Mouse (Mus musculus) embryonic facial prominence, embryonic 11.5 days (tissue): ENCODE measurements at regions not wholly inside any gene's neighbourhood (a gene's known extent, or its start where the extent isn't known, plus 50 kb on each side); places are given as distances from the start of the nearest gene placed in this dataset.

Experiments used
- ATAC-seq: fragments of 200-750 bp; cut with Nextera tagmentation; replicated peaks from 2 replicates; pipeline ENCODE4 v1.8.0; 2017; ENCODE audit warnings: low read depth; ENCODE audit not compliant: insufficient number of reproducible peaks, low FRiP score, low TSS enrichment
- DNase-seq: peaks from one replicate; pipeline ENCODE4 v3.0.0-alpha.2; 2015; ENCODE audit warnings: low spot score
- H3K27ac ChIP-seq: fragments of 300-500 bp; sonication (generic); replicated peaks from 2 replicates; pipeline ENCODE4 v1.5.1; 2014; ENCODE audit warnings: mild to moderate bottlenecking, low read depth, low read length, control low read depth
- H3K27me3 ChIP-seq: fragments of 300-500 bp; sonication (generic); 2 replicates; pipeline ENCODE4 v1.6.1; 2014; ENCODE audit warnings: mild to moderate bottlenecking, low read length, moderate library complexity, mixed read lengths; ENCODE audit not compliant: control insufficient read depth, insufficient read depth
- H3K36me3 ChIP-seq: fragments of 300-500 bp; sonication (generic); replicated peaks from 2 replicates; pipeline ENCODE4 v1.6.1; 2014; ENCODE audit warnings: low read depth, mild to moderate bottlenecking, low read length, moderate library complexity, mixed read lengths; ENCODE audit not compliant: control insufficient read depth, insufficient read depth
- H3K4me1 ChIP-seq: fragments of 300-500 bp; sonication (generic); 2 replicates; pipeline ENCODE4 v1.6.1; 2014; ENCODE audit warnings: low read length, mixed read lengths; ENCODE audit not compliant: control insufficient read depth, insufficient read depth
- H3K4me2 ChIP-seq: fragments of 300-500 bp; sonication (generic); 2 replicates; pipeline ENCODE4 v1.6.1; 2014; ENCODE audit warnings: low read depth, mild to moderate bottlenecking, control low read depth, low read length, moderate library complexity
- H3K4me3 ChIP-seq: fragments of 300-500 bp; sonication (generic); 2 replicates; pipeline ENCODE4 v1.5.1; 2014; ENCODE audit warnings: low read depth, low read length, control low read depth
- H3K9ac ChIP-seq: fragments of 300-500 bp; sonication (generic); replicated peaks from 2 replicates; pipeline ENCODE4 v1.6.1; 2014; ENCODE audit warnings: mild to moderate bottlenecking, control low read depth, low read length
- H3K9me3 ChIP-seq: fragments of 300-500 bp; sonication (generic); replicated peaks from 2 replicates; pipeline ENCODE4 v1.6.1; 2016; ENCODE audit warnings: mild to moderate bottlenecking, low read length, inconsistent platforms, mixed read lengths; ENCODE audit not compliant: control insufficient read depth
- WGBS: fragments of 180-500 bp; shearing (Covaris S2); extraction: QIAGEN DNeasy Blood & Tissue Kit; methylation state at CpG from one replicate; pipeline ENCODE4 v1.1.7; 2014; 5-methylcytosine and 5-hydroxymethylcytosine counted together

- no peak for ATAC-seq
- DNase-seq, result no peak
- no peak overlapping the region for H3K27ac ChIP-seq
- H3K27me3 ChIP-seq, result no peaks in the 10 kb centered on the region
- no peak overlapping the region for H3K4me2 ChIP-seq
- 91% methylated on average over 7 of the region's 7 CpGs for WGBS
- no peaks in the 10 kb centered on the region for H3K4me1 ChIP-seq
- H3K9me3 ChIP-seq, result no peaks in the 10 kb centered on the region
- no peaks in the 10 kb centered on the region; the same call in 1 of the 2 replicates for H3K36me3 ChIP-seq
- H3K9ac ChIP-seq, result no peak overlapping the region
- H3K4me3 ChIP-seq, result no peak overlapping the region
Measured at GRCm38 (mm10) chr3:133599731-133600130, 54.8 kb upstream of the Tet2 start.

- no peaks in the 10 kb centered on the region for H3K27me3 ChIP-seq
- no peak overlapping the region; the same call in 1 of the 2 replicates for H3K27ac ChIP-seq
- WGBS, result 14% methylated on average over 11 of the region's 11 CpGs
- H3K9ac ChIP-seq, result peak overlapping the region; percentile 43
- H3K4me3 ChIP-seq, result no peak overlapping the region
- H3K4me2 ChIP-seq, result no peak overlapping the region; the same call in 1 of the 2 replicates
- ATAC-seq (peak; percentile 67; the same call in 1 of the 2 replicates), DNase-seq (peak; percentile 59)
- no peaks in the 10 kb centered on the region; the same call in 1 of the 2 replicates for H3K36me3 ChIP-seq
- H3K9me3 ChIP-seq, result no peaks in the 10 kb centered on the region
- H3K4me1 ChIP-seq, result no peaks in the 10 kb centered on the region
Measured at GRCm38 (mm10) chr3:133600447-133601220, 55.7 kb upstream of the Tet2 start.

- ATAC-seq (no peak), DNase-seq (no peak)
- no peak overlapping the region for H3K4me2 ChIP-seq
- H3K4me1 ChIP-seq, result no peaks in the 10 kb centered on the region
- no peaks in the 10 kb centered on the region for H3K27me3 ChIP-seq
- no peak overlapping the region for H3K27ac ChIP-seq
- WGBS, result 88% methylated on average over 6 of the region's 6 CpGs
- no peak overlapping the region for H3K4me3 ChIP-seq
- H3K9me3 ChIP-seq, result no peaks in the 10 kb centered on the region
- no peaks in the 10 kb centered on the region; the same call in 1 of the 2 replicates for H3K36me3 ChIP-seq
- no peak overlapping the region for H3K9ac ChIP-seq
Measured at GRCm38 (mm10) chr3:133605460-133605859, 60.5 kb upstream of the Tet2 start.

GRCm38 (mm10) chr3:133608845-133609261, 63.9 kb upstream of the Tet2 start:
- Histone ChIP-seq H3K27me3 (no peaks in the 10 kb centered on the region), H3K4me3 (no peak overlapping the region), H3K4me1 (no peaks in the 10 kb centered on the region), H3K9ac (no peak overlapping the region), H3K9me3 (no peaks in the 10 kb centered on the region), H3K4me2 (no peak overlapping the region), H3K27ac (no peak overlapping the region), H3K36me3 (no peaks in the 10 kb centered on the region)
- 82% methylated on average over 3 of the region's 3 CpGs for WGBS
- peak; percentile 47 for DNase-seq
- no peak for ATAC-seq

- H3K9ac ChIP-seq, result no peak overlapping the region
- ATAC-seq (no peak), DNase-seq (no peak)
- H3K27ac ChIP-seq, result no peak overlapping the region
- 55% methylated on average over 12 of the region's 12 CpGs for WGBS
- H3K4me3 ChIP-seq, result no peak overlapping the region
- H3K9me3 ChIP-seq, result no peaks in the 10 kb centered on the region
- H3K4me1 ChIP-seq, result no peaks in the 10 kb centered on the region
- H3K36me3 ChIP-seq, result no peaks in the 10 kb centered on the region
- no peak overlapping the region for H3K4me2 ChIP-seq
- no peaks in the 10 kb centered on the region for H3K27me3 ChIP-seq
Measured at GRCm38 (mm10) chr3:133613836-133614711, 69.1 kb upstream of the Tet2 start.

- H3K9me3 ChIP-seq, result no peaks in the 10 kb centered on the region
- no peaks in the 10 kb centered on the region for H3K36me3 ChIP-seq
- H3K9ac ChIP-seq, result no peak overlapping the region
- DNase-seq, result no peak
- ATAC-seq, result no peak
- H3K4me1 ChIP-seq, result no peaks in the 10 kb centered on the region
- no peak overlapping the region for H3K4me3 ChIP-seq
- H3K4me2 ChIP-seq, result no peak overlapping the region
- H3K27me3 ChIP-seq, result no peaks in the 10 kb centered on the region
- H3K27ac ChIP-seq, result no peak overlapping the region
- WGBS, result 47% methylated on average over 14 of the region's 14 CpGs
Measured at GRCm38 (mm10) chr3:133614712-133615426, 69.9 kb upstream of the Tet2 start.

- Histone ChIP-seq H3K4me1 (no peaks in the 10 kb centered on the region), H3K36me3 (no peaks in the 10 kb centered on the region), H3K4me2 (no peak overlapping the region), H3K4me3 (no peak overlapping the region), H3K9me3 (no peaks in the 10 kb centered on the region), H3K27ac (no peak overlapping the region), H3K9ac (no peak overlapping the region), H3K27me3 (no peaks in the 10 kb centered on the region)
- no peak for DNase-seq
- WGBS, result 71% methylated on average over 2 of the region's 2 CpGs
- ATAC-seq, result no peak
Measured at GRCm38 (mm10) chr3:133617036-133617435, 72.1 kb upstream of the Tet2 start.
